Mouse (Mus musculus) adrenal gland, adult 2 months (tissue): Measurements from ENCODE around the gene Wnk4. TPM values are rescaled to one million over a fixed set of nuclear protein-coding genes. Genes with fewer than 3 reads are reported as not detected.

Experiments used
- DNase-seq: peaks from one replicate; pipeline ENCODE4 v3.0.0; 2021
- long read RNA-seq: library from polyadenylated mRNA; stranded (forward); transcript quantifications from one replicate; pipeline ENCODE4 v2.0.0, GENCODE M21; 2021
- polyA plus RNA-seq: library from polyadenylated mRNA; depleted of rRNA; stranded (reverse); fragments of >200 nt; gene quantifications from 2 replicates; pipeline ENCODE4 v1.2.3, GENCODE M21; 2012; rRNA removed
- total RNA-seq, 2 experiments: library from RNA; stranded (reverse); gene quantifications; 2 replicates each; pipeline ENCODE4 v1.2.3; 2021

Wnk4 gene
- total RNA-seq (1 to 10 TPM; 2.1 to 3.7 TPM), polyA plus RNA-seq (0.62 and 0.94 TPM in 2 replicates)
- long read RNA-seq: 0 reads

DNA sequence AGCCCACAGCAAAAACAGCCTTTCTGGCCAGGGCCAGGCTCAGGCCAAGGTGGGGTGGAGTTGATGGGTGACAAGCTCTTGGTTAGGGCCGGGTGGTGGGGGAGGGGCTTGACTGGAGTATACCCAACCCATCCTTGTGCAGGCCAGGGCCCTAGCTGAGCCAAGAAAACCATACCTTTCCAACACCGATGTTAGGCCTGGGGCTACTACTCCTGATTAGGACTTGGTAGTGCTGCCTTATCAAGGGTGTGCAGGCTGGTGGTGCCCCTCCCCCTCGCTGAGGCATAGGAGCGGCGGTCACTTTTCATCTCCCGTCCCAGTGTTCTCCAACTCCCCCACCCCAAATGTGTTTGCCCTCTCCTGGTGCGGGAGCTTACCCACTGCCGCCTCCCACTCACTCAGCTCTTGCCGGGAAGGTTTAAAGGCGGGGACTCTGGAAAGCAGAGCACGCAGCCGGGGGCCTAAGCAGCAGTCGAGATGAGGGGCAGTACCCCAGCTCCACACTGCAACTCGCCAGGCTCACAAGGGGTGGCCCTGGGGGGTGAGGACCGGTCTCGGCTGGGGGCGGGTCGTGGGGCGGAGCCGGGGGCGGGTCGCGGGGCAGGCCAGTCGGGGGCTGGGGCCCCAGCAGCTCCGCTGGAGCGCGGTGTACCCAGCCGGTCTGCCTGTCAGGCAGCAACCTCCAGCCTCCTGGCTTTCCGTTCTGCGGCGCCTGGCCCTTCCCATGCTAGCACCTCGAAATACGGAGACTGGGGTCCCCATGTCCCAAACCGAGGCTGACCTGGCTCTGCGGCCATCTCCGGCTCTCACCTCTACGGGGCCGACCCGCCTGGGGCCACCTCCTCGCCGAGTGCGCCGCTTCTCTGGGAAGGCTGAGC is at the start of gene Wnk4:
Wnk4 (plus strand) TSS at position 620 of the 878 bp plus-strand sequence.
- DNase-seq: peak; percentile 80

DNA sequence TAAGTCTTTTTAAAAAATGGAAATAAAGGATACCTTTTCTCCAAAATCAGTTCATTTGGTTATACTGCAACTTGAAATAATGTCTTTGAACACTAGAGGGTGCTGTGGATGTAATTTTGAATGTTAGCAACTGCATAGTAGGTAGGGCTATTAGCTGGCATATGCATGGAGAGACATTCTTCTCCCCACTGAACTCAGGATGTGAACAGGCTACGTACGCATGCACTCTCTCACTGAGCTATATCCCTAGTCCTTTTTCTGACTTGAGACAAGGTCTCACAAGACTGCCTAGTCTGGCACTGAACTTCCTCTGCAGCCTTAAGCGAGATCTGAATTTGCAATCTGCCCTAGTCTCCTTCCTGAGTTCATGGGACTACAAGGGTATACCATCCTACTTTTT is 48.4 kb upstream of the Wnk4 start:
- peak; percentile 19 for DNase-seq

DNA sequence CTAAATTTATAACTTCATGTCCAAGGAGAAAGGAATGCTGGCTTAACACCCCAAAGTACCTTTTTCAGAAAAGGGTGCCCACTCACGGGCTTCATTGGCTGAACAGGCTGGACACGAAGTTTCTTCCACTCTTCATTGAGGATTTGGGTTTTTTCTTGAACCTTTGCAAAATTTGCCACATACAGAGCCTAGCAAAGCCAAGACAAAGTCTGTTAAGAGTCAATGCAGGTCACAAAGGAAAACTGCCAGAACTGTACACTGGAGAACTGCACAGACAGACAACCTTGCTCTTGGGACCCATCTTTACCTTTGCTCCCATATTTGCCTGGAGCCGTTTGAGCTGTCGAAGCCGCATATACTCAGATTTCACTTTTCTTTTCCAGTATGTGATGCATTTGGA is 43.4 kb upstream of the Wnk4 start:
- DNase-seq: no peak

DNA sequence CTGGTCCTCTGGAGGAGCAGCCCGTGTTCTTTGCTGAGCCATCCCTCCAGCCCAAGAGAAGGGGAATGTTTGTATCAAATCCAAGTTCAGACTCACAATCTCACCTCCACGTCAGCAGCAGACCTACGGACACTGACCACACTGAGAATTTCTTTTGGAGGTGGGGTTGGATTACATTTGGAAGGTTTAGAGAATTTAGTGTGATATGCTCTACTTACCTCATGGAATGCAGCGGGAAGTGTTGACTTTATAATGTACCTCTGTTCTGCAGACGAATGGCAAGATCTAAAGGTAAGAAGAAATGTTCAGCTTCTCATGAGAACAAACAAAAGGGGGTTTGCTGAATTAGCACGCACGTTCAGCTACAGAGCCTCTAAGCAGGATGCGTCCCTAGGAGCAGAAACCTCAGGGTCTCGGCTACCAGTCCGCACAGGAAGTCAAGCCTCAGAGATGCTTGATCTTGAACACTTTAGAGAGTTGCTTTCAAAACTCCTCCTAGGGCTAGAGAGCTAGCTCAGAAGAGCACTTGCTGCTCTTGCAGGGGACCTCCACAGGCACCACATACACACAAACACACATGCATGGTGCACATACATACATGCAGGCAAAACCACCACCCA is 41.8 kb upstream of the Wnk4 start:
- DNase-seq: no peak

DNA sequence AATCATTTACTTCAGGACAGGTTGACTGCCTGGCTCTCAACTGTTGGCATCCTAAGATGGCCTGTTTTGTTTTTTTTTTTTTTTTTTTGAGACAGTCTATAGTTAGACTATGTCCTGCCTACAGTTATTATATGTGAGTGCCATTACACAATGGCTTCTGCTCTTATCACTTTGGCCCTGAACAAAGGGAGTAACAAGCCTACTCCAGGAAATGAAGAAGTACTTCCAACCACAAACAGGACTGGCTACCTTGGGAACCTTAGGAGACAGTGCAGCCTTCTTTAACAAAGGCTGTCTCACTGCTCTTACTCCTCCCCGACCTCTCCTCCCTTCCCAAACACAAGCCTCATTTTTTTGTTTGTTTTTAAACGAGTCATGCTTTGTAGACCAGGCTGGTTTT is 39.5 kb upstream of the Wnk4 start:
- DNase-seq: no peak

DNA sequence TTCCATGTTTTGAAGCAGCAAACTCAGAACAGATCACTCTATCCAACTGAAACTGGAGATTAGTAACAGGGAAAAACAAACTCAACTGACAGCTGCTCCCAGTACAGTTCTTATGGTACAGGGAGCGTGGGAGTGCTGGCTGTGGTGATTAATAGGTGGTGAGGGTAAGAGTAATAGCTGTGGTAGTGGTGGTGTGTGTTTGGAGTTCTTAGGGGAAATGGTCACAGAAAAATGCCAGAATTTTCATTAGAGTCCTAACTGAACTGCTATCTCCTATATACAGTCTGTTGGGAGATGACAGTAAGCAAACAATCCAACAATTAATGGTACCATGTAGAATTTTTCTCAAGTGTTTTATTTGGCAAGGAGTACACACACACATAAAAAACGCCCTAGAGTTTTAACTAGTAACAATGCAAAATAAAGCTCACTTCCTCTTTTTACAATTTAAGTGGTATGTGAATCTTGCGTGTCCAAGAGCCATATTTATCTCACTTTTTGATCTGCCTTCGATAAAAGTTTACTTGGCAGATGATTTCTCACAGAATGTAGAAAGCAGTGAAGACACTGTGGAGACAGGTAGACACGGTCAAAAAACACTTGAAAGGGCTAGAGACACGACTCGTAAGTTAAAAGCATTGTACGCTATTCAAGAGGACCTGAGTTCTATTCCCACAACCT is 38.9 kb upstream of the Wnk4 start:
- no peak for DNase-seq

DNA sequence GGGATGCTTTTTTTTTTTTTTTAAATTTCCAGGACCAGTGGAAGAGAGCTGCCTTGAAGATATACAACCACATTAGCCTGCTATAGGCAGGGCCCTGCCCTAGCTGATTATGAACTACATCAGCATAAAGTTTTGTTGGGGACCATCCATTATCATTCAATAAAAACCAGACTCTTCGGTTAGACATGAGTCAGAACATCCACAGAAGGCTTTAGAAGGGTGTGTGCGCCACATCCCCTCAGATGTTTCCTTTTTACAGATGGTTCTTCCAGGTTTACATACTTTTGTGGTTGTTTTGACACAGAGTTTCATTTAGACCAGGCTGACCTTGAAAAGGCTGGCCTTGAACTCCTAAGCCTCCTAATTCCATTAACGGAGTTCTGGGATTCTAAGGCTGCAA is 36.0 kb upstream of the Wnk4 start:
- no peak for DNase-seq

DNA sequence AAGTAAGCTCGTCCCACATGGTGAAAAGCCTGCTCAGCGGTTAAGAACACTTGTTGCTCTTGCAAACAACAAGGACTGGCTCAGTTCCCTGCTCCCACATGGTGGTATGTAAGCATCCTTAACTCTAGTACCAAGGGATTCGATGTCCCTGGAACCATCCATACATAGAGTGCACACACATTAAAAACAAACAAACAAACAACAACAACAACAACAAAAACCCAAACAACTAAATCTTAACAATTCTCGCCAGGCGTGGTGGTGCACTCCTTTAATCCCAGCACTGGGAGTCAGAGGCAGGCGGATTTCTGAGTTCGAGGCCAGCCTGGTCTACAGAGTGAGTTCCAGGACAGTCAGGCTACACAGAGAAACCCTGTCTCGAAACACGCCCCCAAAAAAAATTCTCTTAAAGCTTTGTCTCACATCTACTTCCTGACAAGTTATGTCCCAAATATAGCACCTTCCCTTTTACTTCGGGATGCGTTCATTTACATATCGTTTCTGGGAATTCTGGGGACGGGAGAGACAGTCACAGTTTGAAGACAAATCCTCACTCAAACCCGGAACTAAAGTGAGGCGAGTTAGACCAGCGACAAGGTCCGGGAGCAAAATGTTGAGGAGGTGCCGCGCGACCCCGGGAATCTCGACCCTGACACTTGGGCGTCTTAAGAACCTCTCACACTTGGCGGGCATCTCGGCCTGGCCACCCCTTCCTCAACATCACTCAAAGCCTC is 34.9 kb upstream of the Wnk4 start:
- no peak for DNase-seq

DNA sequence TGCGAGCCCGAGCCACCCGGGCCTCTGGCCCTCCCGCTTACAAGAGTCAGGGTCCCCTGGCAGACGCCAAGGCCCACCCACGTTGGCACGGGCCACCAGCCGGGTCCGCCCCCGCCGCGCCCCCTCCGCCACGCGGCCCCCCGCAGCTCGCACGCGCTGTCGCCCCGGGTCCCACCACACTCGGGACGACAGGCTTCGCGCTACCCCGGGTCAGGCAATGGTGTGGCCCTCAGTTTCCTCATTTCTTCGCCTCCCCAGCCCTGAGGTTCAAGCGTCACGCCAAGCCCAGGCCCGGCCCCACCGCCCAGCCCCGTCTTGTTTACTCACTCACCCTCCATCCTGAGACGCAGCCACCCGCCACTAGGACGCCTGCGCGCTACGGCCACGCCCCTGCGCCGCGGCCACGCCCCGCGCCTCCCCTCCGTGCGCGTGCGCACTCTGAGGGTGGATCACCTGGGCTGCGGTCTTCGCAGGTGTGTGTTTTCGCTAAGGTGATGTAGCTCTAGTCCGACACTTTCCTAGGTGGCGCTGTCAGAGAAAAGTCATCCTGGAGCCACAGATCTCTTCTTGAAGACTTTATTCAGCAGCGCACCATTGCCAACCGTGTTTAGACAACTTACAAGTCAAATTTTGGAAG is 34.2 kb upstream of the Wnk4 start, which contains the start of gene Ezh1:
Ezh1 (minus strand) TSS at position 399 of the 637 bp plus-strand sequence.
- DNase-seq: peak; percentile 94

DNA sequence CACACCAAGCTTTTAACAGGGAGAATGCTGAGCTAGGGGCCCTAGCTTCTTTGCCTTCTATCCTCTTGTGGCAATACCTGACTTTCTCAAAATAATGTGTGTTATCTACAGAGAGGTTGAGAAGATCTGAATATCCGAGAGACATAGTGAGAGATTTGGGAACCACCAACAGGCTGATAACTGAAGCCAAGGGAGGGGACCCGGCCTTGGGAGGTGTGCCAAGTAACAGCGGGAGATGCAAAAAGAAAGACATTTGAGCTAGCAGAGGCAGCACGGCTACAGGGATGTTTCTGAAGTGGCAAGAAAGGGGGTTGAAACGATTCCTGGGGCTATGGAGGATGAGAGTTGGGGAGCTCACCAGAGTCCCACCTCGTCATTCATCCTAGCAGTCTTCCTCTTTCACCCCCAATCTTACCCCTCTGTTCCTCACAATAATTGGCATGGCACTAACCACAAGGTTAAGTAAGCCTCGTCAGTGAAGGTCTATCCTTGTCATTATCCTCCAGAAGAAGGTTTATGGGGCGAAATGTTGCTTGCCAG is 30.9 kb upstream of the Wnk4 start:
- DNase-seq: peak; percentile 67

DNA sequence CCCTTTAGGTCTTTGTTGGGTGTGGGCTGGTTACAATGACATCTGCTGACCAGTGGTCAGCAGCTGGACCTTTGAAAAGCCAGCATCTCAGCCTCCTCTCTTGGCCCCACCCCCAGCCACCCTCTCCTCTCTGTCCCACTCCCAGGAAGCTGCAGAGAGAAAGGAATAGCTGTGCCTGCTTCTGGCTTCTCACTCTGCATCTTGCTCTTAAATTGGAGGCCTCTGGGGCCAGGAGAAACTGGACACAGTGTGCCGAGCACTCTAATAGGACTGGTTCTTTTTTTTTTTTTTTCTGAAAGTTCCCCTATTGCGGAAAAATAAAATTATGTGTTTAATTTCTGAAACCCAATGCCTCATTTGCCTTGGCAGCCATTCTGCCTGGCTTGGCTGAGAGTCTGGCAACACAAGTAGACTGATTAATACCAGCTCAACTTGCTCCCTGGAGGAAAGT is 30.3 kb upstream of the Wnk4 start:
- peak; percentile 17 for DNase-seq

DNA sequence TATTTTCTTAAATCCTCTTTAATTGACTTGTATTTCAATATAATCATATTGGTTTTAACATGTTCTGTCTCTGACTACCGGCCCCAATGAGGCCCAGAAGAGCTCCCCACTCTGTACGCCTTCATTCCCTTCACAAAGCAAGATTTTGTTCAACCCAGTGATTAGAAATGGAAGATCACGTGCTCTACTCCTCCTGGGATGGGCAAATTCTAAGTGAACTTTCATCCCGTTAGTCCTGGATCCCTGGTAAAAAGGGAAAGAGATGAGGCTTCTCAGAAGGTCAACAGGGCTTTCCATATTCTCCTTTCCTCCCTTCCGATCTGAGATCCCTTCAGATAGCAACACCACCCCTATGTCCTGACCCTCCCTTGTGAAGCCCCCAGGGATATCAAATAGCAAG is 29.8 kb upstream of the Wnk4 start:
- DNase-seq: no peak

DNA sequence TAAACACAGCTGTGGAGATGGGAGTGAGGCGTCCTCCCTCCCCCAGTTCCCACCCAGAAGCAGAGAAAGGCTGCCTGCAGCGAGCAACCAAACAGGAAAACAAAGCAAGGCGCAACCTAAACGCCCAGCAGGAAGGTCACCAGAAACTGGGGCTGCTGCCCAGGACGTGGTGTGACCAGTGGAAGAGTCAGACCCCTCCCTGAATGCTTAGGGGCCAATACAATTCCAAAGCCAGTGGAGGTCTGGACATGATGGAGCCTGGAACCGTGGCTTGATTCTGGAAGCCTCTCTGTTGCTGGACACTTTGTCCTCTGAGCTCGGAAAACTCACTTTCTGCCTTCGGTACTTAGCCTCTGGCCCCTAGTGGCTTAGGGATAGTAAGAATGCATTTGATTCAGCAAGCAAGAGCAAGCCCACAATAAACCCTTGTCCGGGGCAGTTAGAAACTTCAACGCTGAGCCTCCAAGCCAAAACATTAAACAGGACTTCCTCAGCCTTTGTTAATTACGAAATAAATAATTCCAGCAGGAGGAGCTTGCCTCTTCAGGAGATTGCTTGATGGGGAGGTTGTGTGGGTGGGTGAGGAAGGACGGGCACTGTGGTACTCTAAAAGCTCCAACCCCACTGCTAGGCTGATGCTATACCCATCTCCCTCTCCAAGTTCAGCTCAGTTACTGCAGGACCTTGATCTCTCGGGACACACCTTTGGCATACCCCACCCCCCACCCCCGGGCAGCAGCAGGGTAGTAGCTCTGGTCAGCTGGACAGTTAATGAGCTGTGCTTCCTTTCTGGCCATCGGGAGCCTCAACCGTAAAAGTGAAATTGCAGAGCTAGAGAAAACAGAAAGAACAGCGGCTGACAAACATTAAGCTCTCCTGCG is 29.1 kb upstream of the Wnk4 start:
- DNase-seq: peak; percentile 51

DNA sequence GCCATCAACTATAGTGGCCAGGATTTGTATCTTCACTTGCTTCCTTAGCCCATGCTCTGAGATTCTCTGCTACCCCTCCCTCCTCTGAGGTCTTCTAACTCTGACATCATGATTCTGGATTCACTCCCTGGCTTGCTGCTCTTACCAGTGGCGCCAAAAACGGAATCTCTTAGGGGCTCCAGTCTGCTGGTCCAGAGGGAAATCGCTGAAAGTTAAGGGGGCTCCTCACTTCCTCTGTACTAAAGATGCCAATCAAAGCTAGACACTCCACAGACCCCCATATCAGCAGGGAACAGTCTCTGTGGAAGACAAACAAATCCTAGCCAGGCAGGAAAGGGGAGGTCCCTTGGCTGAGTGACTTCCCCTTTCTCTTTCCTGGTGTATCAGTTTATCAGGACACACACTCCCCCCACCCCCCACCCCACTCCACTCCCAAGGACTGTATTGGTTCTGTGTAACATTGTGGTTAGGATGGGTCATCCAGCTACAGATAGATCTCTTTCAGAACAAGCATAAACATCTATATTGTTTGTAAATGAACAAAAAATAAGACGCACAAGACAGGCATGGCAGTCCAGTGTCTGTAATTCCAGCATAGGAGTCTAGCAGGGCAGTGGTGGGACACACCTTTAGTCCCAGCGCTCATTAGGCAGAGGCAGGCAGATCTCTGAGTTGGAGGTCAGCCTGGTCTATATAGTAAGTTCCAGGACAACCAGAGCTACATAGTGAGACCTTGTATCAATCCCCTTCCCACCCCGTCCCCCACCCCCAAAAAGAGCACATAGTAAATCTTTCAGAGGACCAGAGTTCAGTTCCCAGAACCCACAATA is 28.1 kb upstream of the Wnk4 start:
- peak; percentile 27 for DNase-seq

DNA sequence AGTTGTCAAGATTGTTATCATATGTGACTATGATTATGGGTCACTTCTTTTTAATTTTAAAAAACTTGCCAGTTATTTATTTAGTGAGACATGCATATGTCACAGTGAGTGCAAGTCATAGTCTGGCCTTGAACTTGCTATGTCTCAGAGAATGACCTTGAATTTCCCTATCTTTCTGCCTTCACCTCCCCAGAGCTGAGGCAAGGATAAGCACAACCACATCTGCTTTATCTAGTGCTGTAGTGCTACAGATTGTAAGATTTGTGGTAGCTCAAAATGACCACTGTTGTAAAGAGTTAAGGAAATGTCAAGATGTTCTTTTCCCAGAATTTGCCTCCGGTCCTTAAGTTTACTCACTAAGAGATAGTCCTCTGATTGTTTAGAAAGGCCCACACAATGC is 27.1 kb upstream of the Wnk4 start:
- no peak for DNase-seq

DNA sequence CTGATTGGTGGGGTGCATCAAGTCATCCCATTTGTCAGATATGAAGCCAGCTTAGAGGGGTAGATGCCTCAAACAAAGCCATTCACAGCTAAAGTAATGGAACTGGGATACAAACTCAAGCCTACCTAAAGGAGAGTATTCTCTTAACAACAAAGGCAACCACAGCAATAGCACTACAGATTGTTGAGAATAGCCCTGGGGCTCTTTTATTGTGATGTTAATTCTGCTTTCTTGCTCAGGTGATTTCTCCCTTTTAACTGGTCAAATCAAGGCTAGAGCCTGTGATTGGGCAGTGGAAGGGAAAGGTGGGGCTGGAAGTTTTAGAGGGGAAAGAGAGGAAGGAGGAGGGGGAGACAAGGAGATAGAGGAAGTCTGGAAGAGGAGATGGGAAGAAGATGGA is 26.2 kb upstream of the Wnk4 start:
- no peak for DNase-seq

DNA sequence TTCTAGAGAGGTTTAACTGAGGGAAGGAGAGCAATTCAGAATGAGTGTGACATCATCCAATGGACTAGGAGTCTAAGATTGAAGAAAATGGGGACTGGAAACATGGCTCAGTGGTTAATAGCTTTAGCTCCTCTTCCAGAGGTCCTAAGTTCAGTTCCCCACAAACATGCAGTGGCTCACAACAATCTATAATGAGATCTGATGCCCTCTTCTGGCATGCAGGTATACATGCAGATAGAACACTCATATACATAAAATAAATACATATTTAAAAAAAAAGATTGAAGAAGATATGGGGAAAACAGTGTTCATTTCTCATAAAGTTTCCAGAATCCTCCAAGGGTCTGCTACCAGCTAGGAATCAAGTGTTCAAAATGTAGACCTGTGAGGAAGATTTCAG is 24.9 kb upstream of the Wnk4 start:
- no peak for DNase-seq

DNA sequence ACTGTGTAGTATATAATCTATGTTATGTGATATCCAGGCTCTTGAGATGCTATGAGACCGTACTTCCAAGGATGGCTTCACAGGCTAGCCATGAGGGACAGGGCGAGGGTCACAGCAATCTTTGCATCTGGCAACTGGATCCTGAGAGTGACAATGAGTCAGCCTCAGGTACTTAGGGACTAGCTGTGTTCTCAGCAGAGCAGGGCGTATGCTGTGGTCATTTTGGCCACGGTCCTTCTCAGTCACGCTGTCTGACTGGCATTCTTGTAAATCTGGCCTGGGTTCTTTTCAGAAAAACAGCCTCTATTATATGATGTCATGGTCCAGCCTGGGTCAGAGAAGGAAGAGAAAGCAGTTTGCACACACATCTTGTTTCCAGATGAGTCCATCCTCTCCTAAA is 23.6 kb upstream of the Wnk4 start:
- DNase-seq: no peak

DNA sequence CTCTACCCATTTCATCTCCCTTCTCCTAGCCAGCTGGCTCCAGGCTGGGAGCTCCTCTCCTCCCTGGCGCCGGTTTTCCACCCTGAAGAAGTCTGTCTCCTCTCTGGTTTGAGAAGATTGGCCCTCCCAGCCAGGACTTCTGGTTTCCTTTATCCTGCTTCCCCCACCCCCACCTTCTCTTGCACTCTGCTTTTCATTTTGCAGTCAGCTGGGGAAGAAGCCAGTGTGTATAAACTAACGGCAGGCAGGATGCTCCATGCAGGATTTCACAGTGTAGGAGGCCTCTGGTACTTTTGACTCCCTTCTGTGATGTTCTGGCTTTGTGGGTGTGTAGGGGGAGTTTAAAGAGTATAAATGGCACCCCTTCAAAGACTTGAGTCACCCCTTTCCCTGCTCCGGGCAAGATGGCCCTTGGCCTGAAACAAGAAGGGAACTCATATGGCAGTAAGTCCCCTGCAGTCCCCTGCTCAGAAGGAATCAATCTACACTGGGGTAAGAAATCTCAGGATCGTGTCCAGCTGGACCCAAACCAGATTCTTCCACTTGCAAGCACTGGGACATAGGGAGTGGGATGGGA is 22.2 kb upstream of the Wnk4 start:
- DNase-seq: no peak
